Mouse (Mus musculus) induced T-regulatory cell, adult 2 months (primary cell): Measurements from ENCODE around the gene Chrm1.

ENCODE experiments used
- DNase-seq: peaks from one replicate; pipeline ENCODE4 v3.0.0-alpha.2; 2012; ENCODE audit warnings: low read depth

Chrm1 gene

GRCm38 (mm10) chr19:8691871-8692539 is 28.4 kb downstream of the Chrm1 start:
- no peak for DNase-seq

GRCm38 (mm10) chr19:8692740-8693139 is 29.2 kb downstream of the Chrm1 start:
- no peak for DNase-seq

DNA sequence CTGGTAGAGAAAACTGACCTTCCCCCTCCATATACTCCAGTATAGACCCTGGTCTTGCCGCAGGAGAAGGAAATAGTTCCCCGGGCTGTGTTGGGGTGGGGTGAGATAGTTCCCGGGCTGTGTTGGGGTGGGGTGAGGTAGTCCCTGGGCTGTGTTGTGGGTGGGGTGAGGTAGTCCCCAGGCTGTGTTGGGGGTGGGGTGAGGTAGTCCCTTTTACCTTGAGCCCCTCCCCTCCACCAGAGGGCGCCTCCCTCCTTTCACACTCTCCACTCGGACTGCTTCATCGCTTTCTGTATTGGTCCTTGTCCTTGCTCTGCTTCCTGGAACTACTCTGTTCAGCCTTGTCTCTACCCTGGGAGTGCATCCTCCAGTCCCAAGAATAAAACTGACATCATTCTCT is 31.7 kb downstream of the Chrm1 start:
- peak; percentile 81 for DNase-seq

DNA sequence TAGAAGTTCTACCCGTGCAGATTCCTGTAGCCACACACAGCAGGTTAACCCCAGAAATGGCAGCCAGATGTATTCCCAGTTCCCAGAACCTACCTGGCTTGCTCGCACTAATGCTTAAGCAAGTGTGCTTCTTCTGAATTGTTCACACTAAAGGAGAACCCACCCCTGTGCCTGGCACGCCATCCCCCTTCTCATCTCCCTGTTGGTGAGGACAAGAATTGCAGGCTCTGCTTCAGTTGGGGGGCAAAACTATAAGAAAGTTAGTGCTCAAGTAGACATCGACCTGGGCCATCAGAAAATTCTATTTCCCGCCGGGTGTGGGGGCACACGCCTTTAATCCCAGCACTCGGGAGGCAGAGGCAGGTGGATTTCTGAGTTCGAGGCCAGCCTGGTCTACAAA is 36.1 kb downstream of the Chrm1 start:
- DNase-seq = no peak

- no peak for DNase-seq
Measured at GRCm38 (mm10) chr19:8702458-8702857, 38.9 kb downstream of the Chrm1 start.

DNA sequence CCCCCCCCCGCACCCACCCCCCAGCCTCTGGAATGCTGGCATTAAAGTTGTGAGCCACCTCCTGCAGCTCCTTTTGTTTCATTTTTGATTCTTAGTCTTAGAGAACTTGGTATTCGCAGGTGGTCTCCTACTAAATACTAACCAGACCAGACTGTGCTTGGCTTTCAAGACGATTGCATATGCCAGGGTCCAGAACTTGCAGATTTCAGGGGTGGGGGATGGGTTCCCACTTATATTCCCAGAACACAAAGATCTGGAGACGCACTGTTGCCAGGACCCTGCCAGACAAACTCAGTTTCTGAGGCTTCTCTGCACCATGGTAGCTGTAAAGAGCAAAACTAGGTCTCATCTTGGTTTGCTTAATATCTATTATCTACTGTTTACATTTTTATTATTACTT is 40.0 kb downstream of the Chrm1 start:
- DNase-seq = no peak

DNA sequence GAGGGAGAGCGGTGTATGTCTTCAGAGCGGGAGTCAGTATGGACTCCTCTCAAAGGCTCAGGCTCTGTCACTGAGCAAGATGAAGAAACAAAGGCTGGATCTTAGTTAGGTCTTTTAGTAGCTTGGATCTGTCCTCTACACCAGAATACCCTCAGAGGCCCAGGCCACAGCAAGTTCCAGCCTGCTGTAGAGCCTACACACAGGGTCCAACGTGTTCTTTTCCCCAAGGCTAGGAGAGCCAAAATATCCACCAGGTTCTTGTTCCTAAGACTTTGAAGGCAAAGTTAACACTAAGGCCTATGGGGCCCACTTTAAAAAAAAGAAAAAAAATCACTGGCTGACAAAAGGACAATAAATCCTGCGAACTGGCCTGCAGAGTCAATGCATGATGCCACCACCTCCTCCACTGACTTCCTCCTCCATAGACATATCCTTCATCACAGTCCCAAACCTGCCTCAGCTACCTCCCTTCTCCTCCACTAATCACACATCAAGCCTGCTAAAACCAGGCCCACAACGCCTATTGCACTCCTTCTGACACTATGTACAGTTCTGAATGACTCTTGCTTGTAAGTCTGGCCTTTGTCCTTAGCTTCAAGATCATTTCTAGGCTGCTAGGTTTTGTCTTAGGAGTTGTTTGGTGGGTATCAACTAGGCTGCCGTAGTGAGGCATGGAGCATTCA is 41.6 kb downstream of the Chrm1 start:
- no peak for DNase-seq

GRCm38 (mm10) chr19:8706132-8706667 is 42.6 kb downstream of the Chrm1 start:
- no peak for DNase-seq

DNA sequence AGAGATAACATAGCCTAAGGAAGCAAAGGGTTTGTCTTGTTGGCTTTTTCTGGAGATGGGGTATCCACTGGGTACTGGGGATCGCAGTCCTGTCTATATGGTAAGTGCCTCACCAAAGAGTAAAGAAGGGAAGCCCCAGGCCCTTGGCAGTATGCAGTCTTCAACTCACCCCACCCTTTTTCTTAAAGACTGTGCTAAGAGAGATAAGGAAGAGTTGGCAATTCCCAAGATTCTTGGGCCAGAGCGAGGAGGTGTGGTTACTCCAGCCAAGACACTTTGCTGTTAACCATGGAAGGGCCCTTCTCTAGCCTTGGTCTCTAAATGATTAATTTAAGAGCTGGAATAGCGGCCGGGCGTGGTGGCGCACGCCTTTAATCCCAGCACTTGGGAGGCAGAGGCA is 43.3 kb downstream of the Chrm1 start:
- DNase-seq = no peak

DNA sequence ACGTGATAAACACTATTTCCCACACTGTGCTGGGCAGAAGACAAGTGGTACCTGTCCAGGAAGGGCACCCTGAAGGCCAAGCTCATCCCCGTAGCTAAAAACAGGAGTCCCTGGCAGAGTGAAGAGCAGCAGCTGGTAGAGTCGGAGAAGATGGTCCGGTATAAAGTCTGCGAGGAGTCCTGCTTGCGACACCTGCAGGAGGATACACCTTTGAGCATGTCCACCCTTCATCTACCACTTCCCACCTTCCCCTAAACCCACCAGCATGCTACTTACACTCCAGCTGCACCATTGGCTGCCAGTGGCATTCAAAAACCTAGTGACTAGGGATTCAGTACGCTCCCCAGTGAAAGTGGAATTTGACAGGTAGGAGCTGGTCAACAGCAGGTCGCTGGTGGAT is 45.4 kb downstream of the Chrm1 start:
- DNase-seq = no peak

DNA sequence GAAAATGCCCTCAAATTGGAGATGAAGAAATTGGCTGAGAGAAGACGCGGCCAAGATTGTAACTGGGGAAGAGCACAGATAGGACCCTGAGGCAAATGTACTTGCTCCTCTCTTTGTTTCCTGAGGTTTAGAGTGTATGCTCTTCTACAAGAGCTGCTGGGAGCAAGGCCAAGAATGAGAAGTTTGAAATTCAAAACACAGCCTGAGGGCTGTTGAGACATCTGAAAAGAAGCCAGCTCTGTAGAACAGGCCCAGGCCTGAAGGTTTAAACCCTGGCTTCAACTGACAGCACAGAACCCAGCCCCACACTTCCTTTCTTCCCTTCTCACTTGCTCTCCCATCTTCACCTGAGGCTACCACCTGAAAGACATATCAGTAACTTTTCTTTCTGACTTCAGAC is 46.5 kb downstream of the Chrm1 start:
- DNase-seq = no peak

- DNase-seq = no peak
Measured at GRCm38 (mm10) chr19:8711506-8711905, 47.9 kb downstream of the Chrm1 start.

- DNase-seq = peak; percentile 93
Measured at GRCm38 (mm10) chr19:8711949-8712869, 48.6 kb downstream of the Chrm1 start.

DNA sequence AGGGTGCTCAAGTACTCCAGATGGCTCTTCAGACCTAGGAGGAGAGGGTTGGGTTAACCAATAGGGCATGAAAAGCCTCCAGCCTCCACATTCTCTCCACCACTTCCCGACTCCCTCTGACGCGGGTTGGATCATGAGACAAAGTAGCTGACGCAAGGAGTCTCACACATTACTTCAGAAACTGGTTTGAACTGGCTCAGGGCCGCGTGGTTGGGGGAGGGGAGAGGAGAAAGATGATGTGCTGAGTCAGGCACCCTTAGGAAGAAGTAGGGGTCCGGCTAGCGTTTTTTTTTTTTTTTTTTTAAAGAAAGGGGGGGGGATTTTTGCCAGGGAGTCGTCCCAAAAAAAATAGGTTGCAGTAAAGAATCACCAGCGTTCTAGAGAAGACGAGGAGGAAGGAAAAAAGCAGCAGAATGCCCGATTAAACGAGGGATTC is 49.3 kb downstream of the Chrm1 start:
- peak; percentile 93 for DNase-seq

DNA sequence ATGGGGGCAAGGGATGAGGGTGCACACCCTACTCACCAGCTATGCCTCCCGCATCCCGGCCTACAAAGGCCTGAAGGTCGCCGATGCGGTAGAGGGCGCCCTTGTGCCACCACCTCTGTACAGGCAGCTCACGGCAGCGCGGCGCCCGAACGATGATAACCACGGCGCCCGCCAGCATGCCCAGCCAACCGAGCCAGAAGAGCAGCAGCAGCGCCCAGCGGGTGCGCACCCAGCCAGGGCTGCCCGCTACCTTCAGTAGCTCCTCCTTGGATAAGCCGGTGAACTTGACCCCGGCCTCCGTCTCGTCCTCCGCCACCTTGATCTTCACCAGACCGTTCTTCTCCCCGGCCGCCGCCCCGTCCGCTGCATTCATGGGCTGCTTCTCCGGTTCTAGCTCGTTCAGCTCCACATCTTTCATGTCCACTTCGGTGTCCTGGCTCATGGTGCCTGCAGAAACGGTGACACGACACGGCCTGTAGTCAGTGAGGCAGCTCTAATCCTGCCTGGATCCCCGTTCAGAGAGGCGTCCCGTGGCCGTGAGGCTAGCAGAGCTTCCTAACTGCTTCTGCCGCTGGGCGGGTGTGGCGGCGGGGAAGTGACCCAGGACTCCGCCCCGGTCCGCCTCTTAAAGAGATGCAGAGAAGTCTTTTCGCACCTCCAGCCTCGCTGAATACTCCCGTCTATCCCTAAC is 49.9 kb downstream of the Chrm1 start:
- DNase-seq = peak; percentile 93

DNA sequence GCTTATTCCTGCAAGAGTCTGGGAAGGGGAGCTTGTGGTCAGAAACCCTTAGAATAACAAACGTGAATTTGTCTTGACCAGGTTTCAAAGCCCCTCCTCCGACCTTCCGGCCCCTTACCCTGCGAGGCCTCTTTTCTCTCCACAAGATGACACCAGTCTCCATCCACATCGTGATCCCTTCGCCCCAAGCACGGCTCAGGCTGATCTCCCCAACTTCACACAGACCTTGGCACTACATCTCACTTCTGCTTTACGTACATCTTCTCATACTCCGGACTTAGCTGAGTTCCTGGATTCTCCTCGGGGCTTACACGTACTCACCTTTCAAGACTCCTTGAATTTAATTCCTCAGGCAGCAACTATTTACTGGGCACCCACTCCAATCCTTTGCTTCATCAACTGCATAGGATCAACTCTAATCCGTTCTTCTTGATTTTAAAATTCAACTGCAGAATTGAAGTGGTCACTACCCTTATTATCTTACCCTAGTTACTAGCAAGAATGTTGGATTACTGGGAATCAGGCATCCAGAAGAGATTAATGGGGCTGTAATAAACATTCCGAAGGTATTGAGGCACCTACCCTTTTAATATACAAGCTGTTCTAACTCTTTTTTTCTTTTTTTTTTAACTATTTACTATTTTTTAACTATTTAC is 50.5 kb downstream of the Chrm1 start:
- DNase-seq = no peak

- no peak for DNase-seq
Measured at GRCm38 (mm10) chr19:8714653-8715481, 51.3 kb downstream of the Chrm1 start.

- no peak for DNase-seq
Measured at GRCm38 (mm10) chr19:8715868-8716766, 52.5 kb downstream of the Chrm1 start.

- DNase-seq = no peak
Measured at GRCm38 (mm10) chr19:8716767-8717475, 53.3 kb downstream of the Chrm1 start.
